Mouse (Mus musculus) brain, embryonic 14.5 days (tissue): ENCODE data around the gene Actr1a.

ENCODE experiments used
- CTCF ChIP-seq: fragments of 200-500 bp; IDR thresholded peaks from 2 replicates; pipeline ENCODE4 v1.5.1; 2012; ENCODE audit warnings: inconsistent platforms, mild to moderate bottlenecking, moderate library complexity, borderline replicate concordance; ENCODE audit not compliant: insufficient read depth, insufficient read length; ENCODE audit errors: extremely low read depth
- POLR2A ChIP-seq: fragments of 200-500 bp; IDR thresholded peaks from 2 replicates; pipeline ENCODE4 v1.6.1; 2012; ENCODE audit warnings: mild to moderate bottlenecking, inconsistent platforms, borderline replicate concordance; ENCODE audit not compliant: poor library complexity, insufficient read depth, insufficient read length, severe bottlenecking; ENCODE audit errors: extremely low read depth

- no peak for TF ChIP-seq POLR2A
- TF ChIP-seq CTCF = no peak
These were observed 2.9 kb upstream of the Actr1a start for GRCm38 (mm10) chr19:46398401-46398800.
